Mouse (Mus musculus): ENCODE results near the gene Agap2. TPM values are rescaled to one million over a fixed set of nuclear protein-coding genes. Genes with fewer than 3 reads are reported as not detected.

The Agap2 gene
- total and polyA plus RNA-seq, 2 experiments from 2014 or later, result 4.9 to 229 TPM

GRCm38 (mm10) chr10:127090560-127091411, 15.7 kb downstream of the Agap2 start:
- H3K9ac ChIP-seq (replicated peaks; ENCODE audit: low read length), result peak overlapping the region; percentile 28; the same call in 1 of the 2 replicates
- no peaks in the 10 kb centered on the region for H3K9me3 ChIP-seq (ENCODE audit: low read length)
- H3K4me2 ChIP-seq (ENCODE audit: low read depth, low read length), result peak overlapping the region; percentile 49
- H3K4me3 ChIP-seq (ENCODE audit: low read length), result peak overlapping the region; percentile 21
- TF ChIP-seq CTCF (IDR thresholded peaks at IDR 0.05; ENCODE audit: low read depth), result no peak
- DNase-seq (ENCODE audit: low spot score) (peak; percentile 67), ATAC-seq (0 out of 2 replicates have a peak, but pooled peaks have one; percentile 2)
- WGBS, result 12% methylated on average over 57 of the region's 57 CpGs
- no peaks in the 10 kb centered on the region for H3K27me3 ChIP-seq (ENCODE audit: insufficient read depth, low read length)
- H3K36me3 ChIP-seq (ENCODE audit: insufficient read depth, low read length), result peaks cover 10% of the 10 kb centered on the region; the same call in 1 of the 2 replicates
- peak overlapping the region; percentile 36; the same call in 1 of the 2 replicates for H3K27ac ChIP-seq
- H3K4me1 ChIP-seq (ENCODE audit: insufficient read depth, low read length), result peaks cover 6% of the 10 kb centered on the region

DNA sequence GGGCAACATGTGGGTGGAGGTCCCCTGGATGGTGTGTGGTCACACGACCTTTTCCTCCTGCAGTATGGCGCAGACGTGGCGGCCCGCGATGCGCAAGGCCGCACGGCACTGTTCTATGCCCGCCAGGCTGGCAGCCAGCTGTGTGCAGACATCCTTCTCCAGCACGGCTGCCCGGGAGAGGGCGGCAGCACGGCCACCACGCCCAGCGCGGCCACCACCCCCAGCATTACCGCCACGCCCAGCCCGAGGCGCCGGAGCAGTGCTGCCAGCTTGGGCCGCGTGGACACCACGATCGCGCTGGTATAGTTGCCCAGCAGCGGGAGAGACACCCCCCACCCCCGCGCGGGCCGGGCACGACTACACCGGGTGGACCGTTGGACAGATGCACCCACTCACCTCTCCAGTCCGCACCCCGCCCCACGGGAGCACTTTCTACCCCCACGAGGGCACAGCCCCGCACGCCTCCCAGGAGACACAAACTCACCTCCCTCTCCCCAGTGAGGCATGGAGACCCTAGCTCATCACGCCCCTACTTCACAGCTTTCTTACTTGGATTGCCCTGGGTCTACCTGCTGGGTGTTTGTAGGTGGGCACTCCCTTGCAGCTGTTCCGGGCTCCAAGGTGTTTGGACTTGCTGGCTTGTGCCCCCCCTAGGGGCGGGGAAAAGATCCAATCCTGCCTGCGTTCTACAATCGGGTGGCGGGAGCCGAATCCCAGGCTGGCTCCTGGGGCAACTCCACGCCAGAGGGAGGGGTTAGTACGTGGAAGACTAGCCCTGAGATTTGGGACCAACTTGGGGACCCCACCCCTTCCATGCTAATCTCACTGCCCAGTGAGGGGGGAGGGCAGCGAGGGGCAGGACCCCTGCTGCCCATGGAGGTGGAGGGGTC, 16.7 kb downstream of the Agap2 start:
- 10% methylated on average over 48 of the region's 51 CpGs for WGBS
- Histone ChIP-seq H3K4me3 (ENCODE audit: low read length) (peak overlapping the region; percentile 21), H3K27me3 (ENCODE audit: insufficient read depth, low read length) (no peaks in the 10 kb centered on the region), H3K9ac (replicated peaks; ENCODE audit: low read length) (peak overlapping the region; percentile 28; the same call in 1 of the 2 replicates), H3K4me1 (ENCODE audit: insufficient read depth, low read length) (peaks cover 6% of the 10 kb centered on the region), H3K36me3 (ENCODE audit: insufficient read depth, low read length) (peaks cover 17% of the 10 kb centered on the region; the same call in 1 of the 2 replicates), H3K4me2 (ENCODE audit: low read depth, low read length) (peak overlapping the region; percentile 49), H3K27ac (0 out of 2 replicates have a peak overlapping the region, but pooled peaks have one; percentile 36), H3K9me3 (ENCODE audit: low read length) (no peaks in the 10 kb centered on the region)
- DNase-seq (ENCODE audit: low spot score) (peak; percentile 57), ATAC-seq (peak; percentile 33)
- no peak; the same call in 1 of the 2 replicates for TF ChIP-seq CTCF (IDR thresholded peaks at IDR 0.05; ENCODE audit: low read depth)

GRCm38 (mm10) chr10:127092742-127093141, 17.7 kb downstream of the Agap2 start:
- peaks cover 6% of the 10 kb centered on the region for H3K4me1 ChIP-seq (ENCODE audit: insufficient read depth, low read length)
- no peak overlapping the region for H3K9ac ChIP-seq (replicated peaks; ENCODE audit: low read length)
- DNase-seq (ENCODE audit: low spot score) (no peak), ATAC-seq (no peak)
- H3K4me2 ChIP-seq (ENCODE audit: low read depth, low read length), result no peak overlapping the region
- no peak for TF ChIP-seq CTCF (IDR thresholded peaks at IDR 0.05; ENCODE audit: low read depth)
- H3K9me3 ChIP-seq (ENCODE audit: low read length), result no peaks in the 10 kb centered on the region
- H3K4me3 ChIP-seq (ENCODE audit: low read length), result no peak overlapping the region
- H3K27ac ChIP-seq, result no peak overlapping the region
- no peaks in the 10 kb centered on the region for H3K27me3 ChIP-seq (ENCODE audit: insufficient read depth, low read length)
- peaks cover 20% of the 10 kb centered on the region for H3K36me3 ChIP-seq (ENCODE audit: insufficient read depth, low read length)
- 56% methylated on average over 4 of the region's 4 CpGs for WGBS

DNA sequence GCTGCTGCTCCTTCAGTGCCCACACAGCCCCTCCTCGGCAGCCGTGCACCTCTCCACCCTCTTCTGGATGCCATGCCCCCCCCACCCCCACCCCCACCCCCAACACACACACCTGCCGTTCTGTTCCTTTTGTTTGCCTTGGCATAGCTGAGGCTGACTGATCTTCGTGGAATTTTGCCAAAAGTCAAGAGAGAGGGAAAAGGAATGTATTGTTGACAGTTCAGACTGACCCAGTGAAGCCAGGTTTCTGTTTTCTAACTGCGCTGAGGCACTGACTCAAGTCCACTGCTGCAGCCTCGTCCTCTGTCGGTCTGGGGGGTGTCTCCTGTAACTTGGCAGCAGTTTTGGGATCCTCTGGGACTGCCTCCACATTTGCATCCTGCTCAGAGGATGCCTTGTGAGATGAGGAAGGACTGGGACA, 19.3 kb downstream of the Agap2 start:
- no peak overlapping the region for H3K9ac ChIP-seq (replicated peaks; ENCODE audit: low read length)

GRCm38 (mm10) chr10:127098514-127098913, 23.4 kb downstream of the Agap2 start:
- Histone ChIP-seq H3K4me3 (ENCODE audit: low read length) (no peak overlapping the region), H3K4me2 (ENCODE audit: low read depth, low read length) (no peak overlapping the region), H3K4me1 (ENCODE audit: insufficient read depth, low read length) (peaks cover 6% of the 10 kb centered on the region; the same call in 1 of the 2 replicates), H3K27ac (no peak overlapping the region), H3K9me3 (ENCODE audit: low read length) (no peaks in the 10 kb centered on the region), H3K36me3 (ENCODE audit: insufficient read depth, low read length) (peaks cover 31% of the 10 kb centered on the region), H3K27me3 (ENCODE audit: insufficient read depth, low read length) (no peaks in the 10 kb centered on the region), H3K9ac (replicated peaks; ENCODE audit: low read length) (no peak overlapping the region)
- DNase-seq (ENCODE audit: low spot score), result no peak
- no peak for ATAC-seq
- no peak for TF ChIP-seq CTCF (IDR thresholded peaks at IDR 0.05; ENCODE audit: low read depth)
- 79% methylated on average over 20 of the region's 20 CpGs for WGBS

More for the DNA sequence above, 19.3 kb downstream of the Agap2 start:
- Histone ChIP-seq H3K36me3 (ENCODE audit: insufficient read depth, low read length) (peaks cover 27% of the 10 kb centered on the region), H3K9me3 (ENCODE audit: low read length) (no peaks in the 10 kb centered on the region), H3K4me2 (ENCODE audit: low read depth, low read length) (no peak overlapping the region), H3K27ac (peak overlapping the region; percentile 60; the same call in 1 of the 2 replicates), H3K27me3 (ENCODE audit: insufficient read depth, low read length) (no peaks in the 10 kb centered on the region), H3K4me3 (ENCODE audit: low read length) (no peak overlapping the region), H3K4me1 (ENCODE audit: insufficient read depth, low read length) (peaks cover 6% of the 10 kb centered on the region)
- 17% methylated on average over 7 of the region's 7 CpGs for WGBS
- ATAC-seq, result no peak
- DNase-seq (ENCODE audit: low spot score), result peak; percentile 54
- no peak for TF ChIP-seq CTCF (IDR thresholded peaks at IDR 0.05; ENCODE audit: low read depth)

DNA sequence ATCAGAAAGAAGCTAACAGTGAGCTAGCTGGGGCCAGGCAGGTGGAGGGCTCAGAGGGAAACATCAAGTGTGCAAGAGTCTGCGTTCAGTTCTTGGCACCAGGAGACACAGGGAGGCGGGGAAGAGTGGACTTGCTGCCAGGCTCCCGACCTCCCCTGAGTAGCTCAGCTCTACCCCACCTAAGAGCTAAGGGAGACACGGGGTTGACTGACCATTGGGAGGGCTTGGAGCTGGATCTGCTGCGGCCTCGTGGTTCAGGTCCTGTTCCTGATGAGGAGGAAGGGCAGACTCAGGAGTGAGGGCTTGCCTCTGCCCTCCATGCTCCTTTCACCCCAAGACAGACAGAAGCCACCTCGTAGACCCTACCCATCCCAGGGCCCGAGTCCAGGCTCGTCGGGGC, 24.1 kb downstream of the Agap2 start:
- no peak overlapping the region for H3K4me2 ChIP-seq (ENCODE audit: low read depth, low read length)
- TF ChIP-seq CTCF (IDR thresholded peaks at IDR 0.05; ENCODE audit: low read depth), result no peak
- no peak overlapping the region for H3K4me3 ChIP-seq (ENCODE audit: low read length)
- ATAC-seq, result no peak
- WGBS, result 83% methylated on average over 10 of the region's 10 CpGs
- H3K27me3 ChIP-seq (ENCODE audit: insufficient read depth, low read length), result no peaks in the 10 kb centered on the region
- no peak overlapping the region for H3K9ac ChIP-seq (replicated peaks; ENCODE audit: low read length)
- peaks cover 6% of the 10 kb centered on the region; the same call in 1 of the 2 replicates for H3K4me1 ChIP-seq (ENCODE audit: insufficient read depth, low read length)
- no peaks in the 10 kb centered on the region for H3K9me3 ChIP-seq (ENCODE audit: low read length)
- H3K36me3 ChIP-seq (ENCODE audit: insufficient read depth, low read length), result peaks cover 31% of the 10 kb centered on the region
- no peak for DNase-seq (ENCODE audit: low spot score)
- H3K27ac ChIP-seq, result no peak overlapping the region

Data from hindbrain, postnatal 0 days (tissue).